Mouse (Mus musculus): ENCODE measurements around the gene Tef.

Tef gene

DNA sequence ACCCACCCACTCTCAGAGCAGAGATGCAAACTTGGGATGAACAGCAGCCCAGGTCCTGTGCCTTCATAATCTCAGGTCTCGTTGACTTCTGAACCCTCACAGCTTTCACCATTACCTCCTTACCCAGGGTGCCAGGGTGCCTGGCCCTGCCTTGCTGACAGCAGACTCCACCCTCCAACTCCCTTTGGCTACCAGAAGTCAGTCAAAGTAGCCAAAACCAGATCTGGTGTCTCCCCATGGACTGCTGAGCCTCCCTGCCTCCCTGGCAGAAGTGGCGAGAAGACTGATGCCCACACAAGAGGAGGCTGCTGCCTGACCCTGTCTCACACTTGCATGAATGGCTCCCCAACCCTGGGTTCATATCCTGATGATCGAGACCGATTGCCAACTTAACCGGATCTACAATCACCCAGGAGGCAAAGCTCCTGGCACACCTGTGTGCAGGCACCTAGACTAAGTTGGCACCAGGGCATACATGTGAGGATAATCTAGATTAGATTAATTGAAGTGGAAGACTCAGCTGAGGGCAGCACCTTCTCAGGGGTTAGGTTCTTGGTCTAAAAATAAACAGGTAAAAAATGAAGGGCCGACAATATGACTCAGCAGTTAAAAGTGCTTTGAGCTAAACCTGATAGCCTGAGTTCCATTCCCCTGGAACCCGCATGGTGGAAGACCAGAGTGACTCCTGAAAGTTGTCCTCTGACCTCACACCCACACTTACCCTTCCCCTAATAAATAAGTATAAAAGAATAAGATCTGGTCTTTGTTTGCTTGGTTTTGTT is 26.4 kb downstream of the Tef start:
- no peak for DNase-seq (ENCODE audit: low spot score)

- no peak for DNase-seq (ENCODE audit: low spot score)
These were observed 27.0 kb downstream of the Tef start for GRCm38 (mm10) chr15:81829208-81829580.

DNA sequence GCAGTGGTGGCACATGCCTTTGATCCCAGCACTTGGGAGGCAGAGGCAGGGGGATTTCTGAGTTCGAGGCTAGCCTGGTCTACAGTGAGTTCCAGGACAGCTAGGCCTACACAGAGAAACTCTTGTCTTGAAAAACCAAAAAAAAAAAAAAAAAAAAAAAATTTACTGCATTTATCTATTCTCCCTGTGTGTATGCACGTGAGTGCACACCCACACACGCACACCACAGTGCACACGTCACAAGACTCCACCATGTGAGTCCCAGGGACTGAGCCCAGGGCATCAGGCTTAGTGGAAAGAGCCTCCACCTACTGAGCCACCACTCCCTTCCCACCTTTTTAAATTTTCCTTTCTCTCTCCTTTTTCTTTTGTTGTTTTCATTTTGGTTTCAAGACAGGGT is 28.3 kb downstream of the Tef start:
- no peak for DNase-seq (ENCODE audit: low spot score)

DNA sequence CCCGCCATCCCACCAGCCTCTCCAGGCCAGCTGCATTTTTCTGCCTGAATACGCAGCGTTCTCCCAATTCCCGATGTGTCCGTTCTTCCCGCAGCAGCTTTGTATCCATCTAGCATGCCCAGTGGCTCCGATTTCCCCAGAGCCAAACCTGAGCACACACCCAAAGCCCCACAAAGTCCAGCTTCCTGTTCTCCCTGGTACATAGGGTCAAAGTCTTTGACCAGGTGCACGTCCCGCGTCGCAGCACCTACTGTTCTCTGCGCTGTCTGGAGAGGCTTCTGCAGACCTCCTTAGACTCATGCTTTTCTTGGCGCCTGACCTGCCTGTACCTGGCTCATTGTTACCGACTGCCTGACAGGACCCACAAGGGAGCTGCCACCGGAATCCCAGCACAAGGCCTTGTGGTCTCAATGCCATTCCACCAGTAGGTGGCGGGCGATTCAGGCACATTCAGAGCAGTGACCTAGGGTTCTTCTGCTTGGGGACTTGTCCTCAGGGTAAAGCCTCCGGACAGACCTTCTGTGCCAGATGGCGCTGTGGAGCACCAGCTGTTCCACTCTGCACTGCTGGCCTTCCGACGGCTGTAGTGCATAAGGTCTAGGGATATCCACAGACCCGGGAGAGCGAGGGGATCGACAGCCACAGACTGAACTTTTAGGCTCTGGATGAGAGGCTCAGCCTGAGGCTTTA is 29.1 kb downstream of the Tef start:
- DNase-seq (ENCODE audit: low spot score) = peak; percentile 93

- DNase-seq (ENCODE audit: low spot score) = no peak
These were observed 30.0 kb downstream of the Tef start for GRCm38 (mm10) chr15:81832219-81832618.

DNA sequence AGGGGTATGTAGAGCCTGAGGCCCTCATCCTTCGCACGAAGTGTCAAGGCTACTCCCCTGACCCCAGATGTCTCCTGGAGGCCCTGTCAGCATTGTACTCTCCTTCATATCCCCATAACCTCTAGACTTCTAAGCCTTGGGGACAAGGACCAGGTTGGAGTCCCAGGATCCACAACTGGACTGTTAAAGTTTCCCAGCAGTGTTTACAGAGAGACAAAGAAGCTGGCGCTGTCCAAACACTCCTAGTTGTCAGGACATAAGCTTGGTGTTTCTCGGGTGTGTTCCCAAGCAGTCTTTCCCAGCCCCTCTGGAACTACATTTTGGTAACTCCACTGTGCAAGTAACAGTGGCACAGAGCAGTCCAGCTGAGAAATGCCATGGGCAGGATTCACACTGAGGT is 31.3 kb downstream of the Tef start:
- no peak for DNase-seq (ENCODE audit: low spot score)

- DNase-seq (ENCODE audit: low spot score) = no peak
These were observed 32.1 kb downstream of the Tef start for GRCm38 (mm10) chr15:81834171-81834841.

DNA sequence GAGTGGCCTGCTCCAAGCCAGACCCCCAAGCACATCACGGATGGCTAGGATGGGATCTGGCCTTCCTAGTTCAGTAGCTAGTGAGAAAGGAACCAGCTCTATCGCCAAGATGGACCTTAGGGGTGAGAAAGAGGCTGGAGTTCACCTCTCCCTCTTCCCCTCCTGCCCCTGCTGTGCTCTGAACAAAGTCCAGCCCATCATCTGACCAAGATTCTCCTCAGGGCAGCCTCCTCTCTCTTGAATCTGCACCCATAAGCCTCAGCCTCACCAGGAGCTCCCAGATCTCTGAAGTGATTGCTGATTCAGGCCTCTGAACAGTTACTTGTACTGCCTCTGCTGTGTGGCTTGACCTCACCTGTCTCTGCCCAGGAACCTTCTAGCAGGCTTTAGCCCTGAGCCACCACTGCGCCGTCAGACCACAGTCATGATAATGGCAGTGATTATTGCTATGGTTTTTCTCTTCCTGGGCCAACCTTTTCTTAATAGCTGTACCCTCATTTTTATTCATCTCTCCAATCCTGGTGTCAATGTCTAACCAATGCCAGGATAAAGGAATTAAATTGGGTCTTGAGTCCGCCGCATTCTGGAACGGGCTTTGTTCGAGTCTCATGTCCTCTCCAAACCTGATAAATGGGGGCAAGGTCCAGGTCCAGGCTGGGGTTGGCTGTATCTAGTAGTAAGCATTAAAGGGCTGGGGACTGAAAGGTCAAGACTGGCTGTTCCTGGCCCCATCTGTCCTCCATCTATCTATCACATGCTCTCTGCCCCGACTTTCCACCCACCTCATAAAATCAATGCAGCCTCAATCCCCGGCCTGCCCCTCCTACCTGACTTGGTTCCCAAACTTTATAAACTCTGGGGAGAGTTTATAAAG is 33.0 kb downstream of the Tef start:
- DNase-seq (ENCODE audit: low spot score) = no peak

GRCm38 (mm10) chr15:81836124-81836821 is 34.1 kb downstream of the Tef start:
- peak; percentile 86 for DNase-seq (ENCODE audit: low spot score)

- DNase-seq (ENCODE audit: low spot score) = no peak
These were observed 35.0 kb downstream of the Tef start for GRCm38 (mm10) chr15:81836966-81837920.

- DNase-seq (ENCODE audit: low spot score) = no peak
These were observed 36.5 kb downstream of the Tef start for GRCm38 (mm10) chr15:81838554-81839235.

DNA sequence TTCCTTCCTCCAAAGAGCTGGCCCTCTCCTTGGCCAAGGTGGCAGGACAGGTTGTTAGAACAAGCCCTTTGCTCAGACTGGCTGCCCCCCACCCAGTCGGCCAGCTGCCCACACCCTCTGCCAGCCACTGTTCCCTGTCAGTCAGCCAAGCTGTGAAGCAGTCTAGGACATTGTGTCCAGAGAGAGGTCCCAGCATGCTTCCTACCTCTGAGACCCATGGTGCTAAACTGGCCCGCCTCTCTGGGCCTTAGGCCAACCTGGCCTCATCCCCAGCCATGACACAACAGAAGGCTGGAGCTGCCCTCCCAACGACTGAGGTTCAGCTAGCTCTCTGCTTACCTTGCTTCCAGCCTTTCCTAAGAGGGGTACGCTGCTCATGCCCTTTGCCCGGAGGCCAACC is 37.4 kb downstream of the Tef start:
- peak; percentile 81 for DNase-seq (ENCODE audit: low spot score)

DNA sequence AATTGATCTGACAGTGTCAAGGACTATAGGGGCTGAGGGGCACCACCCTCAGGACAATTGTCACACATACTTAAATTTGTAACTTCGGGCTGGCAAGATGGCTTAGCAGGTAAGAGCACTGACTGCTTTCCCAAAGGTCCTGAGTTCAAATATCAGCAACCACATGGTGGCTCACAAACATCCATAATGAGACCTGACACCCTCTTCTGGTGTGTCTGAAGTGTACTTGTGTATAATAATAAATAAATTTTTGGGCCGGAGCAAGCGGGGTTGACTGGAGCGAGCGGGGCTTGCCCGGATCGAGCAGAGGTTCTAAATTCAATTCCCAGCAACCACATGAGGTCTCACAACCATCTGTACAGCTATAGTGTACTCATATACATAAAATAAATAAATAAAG is 38.1 kb downstream of the Tef start:
- no peak for DNase-seq (ENCODE audit: low spot score)

DNA sequence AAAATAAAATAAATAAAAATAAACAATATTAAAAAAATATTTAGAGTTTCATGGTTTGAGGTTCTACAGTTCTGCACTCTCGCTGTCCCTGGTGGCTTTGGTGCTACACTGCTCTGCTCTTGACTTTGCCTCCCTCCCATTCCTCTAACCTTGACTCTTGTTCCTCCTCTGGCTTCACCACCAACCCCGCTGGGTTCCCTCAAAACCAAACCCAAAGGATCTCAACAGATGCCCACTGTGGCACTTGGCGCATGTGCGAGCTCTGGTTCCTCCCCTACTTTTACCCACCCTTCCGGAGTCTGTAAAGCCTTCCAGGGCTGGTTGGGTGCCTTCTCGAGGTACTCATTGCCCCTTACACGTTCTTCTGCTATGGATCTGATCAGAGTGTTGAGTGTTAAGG is 40.1 kb downstream of the Tef start:
- DNase-seq (ENCODE audit: low spot score) = no peak

- DNase-seq (ENCODE audit: low spot score) = no peak
These were observed 42.9 kb downstream of the Tef start for GRCm38 (mm10) chr15:81845033-81845625.

GRCm38 (mm10) chr15:81845724-81846123 is 43.5 kb downstream of the Tef start:
- peak; percentile 60 for DNase-seq (ENCODE audit: low spot score)

DNA sequence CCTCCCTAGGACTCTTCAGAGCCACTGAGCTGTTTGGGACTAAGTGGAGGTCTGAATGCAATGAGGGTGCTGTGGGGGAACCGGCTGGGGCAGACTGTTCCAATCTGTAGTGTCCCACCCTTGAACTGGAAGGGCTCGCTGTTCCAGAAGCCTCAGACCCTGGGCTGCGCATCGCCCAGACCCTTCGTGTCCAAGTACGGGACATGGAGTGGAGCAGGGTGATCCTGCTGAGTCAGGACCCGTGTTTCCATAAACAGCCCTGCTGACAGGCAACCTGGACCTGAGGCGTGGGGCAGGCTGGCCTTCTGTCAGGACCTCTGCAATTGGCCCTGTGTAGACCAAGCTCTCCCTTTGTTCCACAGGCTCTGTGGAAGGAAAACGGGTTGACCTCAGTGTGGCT is 44.5 kb downstream of the Tef start:
- DNase-seq (ENCODE audit: low spot score) = no peak

GRCm38 (mm10) chr15:81847161-81847560 is 44.9 kb downstream of the Tef start:
- no peak for DNase-seq (ENCODE audit: low spot score)

DNA sequence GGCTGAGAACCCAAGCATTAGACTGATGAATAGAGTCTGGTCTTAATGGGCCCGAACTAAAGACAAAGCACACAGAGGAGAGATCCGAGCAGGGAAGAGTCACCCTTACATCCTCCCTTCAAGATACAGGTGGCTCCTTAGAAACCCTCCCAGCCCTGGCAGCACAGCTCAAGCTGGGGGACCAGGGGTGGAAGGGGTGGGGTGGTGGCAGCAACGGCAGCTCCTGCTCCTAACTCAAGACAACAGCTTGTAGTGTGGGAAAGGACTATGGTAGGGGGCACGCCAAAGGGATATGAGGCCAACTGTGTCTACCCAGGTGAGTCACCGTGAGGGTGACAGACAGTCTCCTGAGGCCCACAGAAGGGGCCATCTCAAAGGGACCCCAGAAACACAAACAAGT is 45.6 kb downstream of the Tef start:
- no peak for DNase-seq (ENCODE audit: low spot score)
